Mouse (Mus musculus) frontal cortex, adult (tissue): ENCODE results near the gene Gmds.

Source experiments
- ATAC-seq: cut with Nextera tagmentation; 2 replicates; pipeline ENCODE4 v1.9.2; 2017; ENCODE audit warnings: mild to moderate bottlenecking, moderate library complexity, mixed read lengths; ENCODE audit not compliant: low TSS enrichment

The Gmds gene

GRCm38 (mm10) chr13:32034139-32034538 is 304.4 kb downstream of the Gmds start:
- no peak for ATAC-seq

GRCm38 (mm10) chr13:32026226-32026975 is 312.1 kb downstream of the Gmds start:
- ATAC-seq = no peak

- ATAC-seq = no peak
Measured at GRCm38 (mm10) chr13:32024822-32025221, 313.7 kb downstream of the Gmds start.

GRCm38 (mm10) chr13:32020455-32021249 is 317.9 kb downstream of the Gmds start:
- peak; percentile 64 for ATAC-seq

- ATAC-seq = peak; percentile 14; the same call in 1 of the 2 replicates
Measured at GRCm38 (mm10) chr13:32019256-32019620, 319.3 kb downstream of the Gmds start.

GRCm38 (mm10) chr13:32018518-32019255 is 319.9 kb downstream of the Gmds start:
- peak; percentile 72 for ATAC-seq

GRCm38 (mm10) chr13:32008802-32009201 is 329.7 kb downstream of the Gmds start:
- peak; percentile 41 for ATAC-seq

GRCm38 (mm10) chr13:32008116-32008641 is 330.4 kb downstream of the Gmds start:
- ATAC-seq = peak; percentile 76

GRCm38 (mm10) chr13:31993391-31993790 is 345.1 kb downstream of the Gmds start:
- no peak for ATAC-seq

- no peak for ATAC-seq
Measured at GRCm38 (mm10) chr13:31992409-31993201, 345.9 kb downstream of the Gmds start.

- ATAC-seq = no peak
Measured at GRCm38 (mm10) chr13:31981198-31981597, 357.3 kb downstream of the Gmds start.

GRCm38 (mm10) chr13:31978126-31978525 is 360.4 kb downstream of the Gmds start:
- ATAC-seq = no peak

GRCm38 (mm10) chr13:31974751-31975479 is 363.6 kb downstream of the Gmds start:
- no peak for ATAC-seq

- ATAC-seq = no peak
Measured at GRCm38 (mm10) chr13:31971040-31971501, 367.5 kb downstream of the Gmds start.

- ATAC-seq = no peak
Measured at GRCm38 (mm10) chr13:31968272-31968671, 370.3 kb downstream of the Gmds start.

- no peak for ATAC-seq
Measured at GRCm38 (mm10) chr13:31966931-31967532, 371.5 kb downstream of the Gmds start.

GRCm38 (mm10) chr13:31960514-31960913 is 378.0 kb downstream of the Gmds start:
- ATAC-seq = no peak

GRCm38 (mm10) chr13:31958346-31959335 is 379.9 kb downstream of the Gmds start:
- no peak for ATAC-seq

- peak; percentile 79; the same call in 1 of the 2 replicates for ATAC-seq
Measured at GRCm38 (mm10) chr13:31956584-31956983, 382.0 kb downstream of the Gmds start.
